Mouse (Mus musculus): ENCODE measurements at regions not wholly inside any gene's neighbourhood (a gene's known extent, or its start where the extent isn't known, plus 50 kb on each side); places are given as distances from the start of the nearest gene placed in this dataset.

- TF ChIP-seq CTCF (IDR thresholded peaks at IDR 0.05; ENCODE audit: low read depth) (no peak), EP300 (IDR thresholded peaks at IDR 0.05; ENCODE audit: low read depth) (no peak)
Observed at GRCm38 (mm10) chr15:57542630-57543029, 65.2 kb upstream of the Slc22a22 start.
